Mouse (Mus musculus): Measurements from ENCODE around the gene Rpl37a. TPM values are rescaled to one million over a fixed set of nuclear protein-coding genes. Genes with fewer than 3 reads are reported as not detected.
A peak's percentile ranks its signal among the peaks of the same experiment; 100 is the strongest.

The Rpl37a gene
- polyA plus RNA-seq, 1 experiment from 2014 or later: 2,237 TPM

- WGBS: 1% methylated on average over 17 of the region's 17 CpGs
- H3K27me3 ChIP-seq (replicated peaks; ENCODE audit: insufficient read depth, low read length): no peaks in the 10 kb centered on the region
- H3K4me1 ChIP-seq (ENCODE audit: insufficient read depth, low read depth, low read length): no peaks in the 10 kb centered on the region
- peak overlapping the region; percentile 86 for H3K9ac ChIP-seq (replicated peaks; ENCODE audit: low read depth)
- H3K4me2 ChIP-seq (replicated peaks; ENCODE audit: low read depth, low read length): peak overlapping the region; percentile 61
- peak overlapping the region; percentile 91 for H3K27ac ChIP-seq (ENCODE audit: low read length)
- DNase-seq (ENCODE audit: low spot score) (peak; percentile 44), ATAC-seq (no peak; the same call in 1 of the 2 replicates)
- H3K9me3 ChIP-seq (ENCODE audit: low read length): no peaks in the 10 kb centered on the region
- peaks cover 5% of the 10 kb centered on the region; the same call in 1 of the 2 replicates for H3K36me3 ChIP-seq (ENCODE audit: insufficient read depth, low read length)
- H3K4me3 ChIP-seq (ENCODE audit: low read depth, low read length): peak overlapping the region; percentile 74
- TF ChIP-seq CTCF (IDR thresholded peaks at IDR 0.05) (no peak), EP300 (IDR thresholded peaks at IDR 0.05) (no peak)
These were observed 594 bp downstream of the Rpl37a start for GRCm38 (mm10) chr1:72711684-72712083.

GRCm38 (mm10) chr1:72714547-72714946 lies 3.5 kb downstream of the Rpl37a start:
- ATAC-seq (no peak), DNase-seq (ENCODE audit: low spot score) (no peak)
- H3K27me3 ChIP-seq (replicated peaks; ENCODE audit: insufficient read depth, low read length): no peaks in the 10 kb centered on the region
- H3K9me3 ChIP-seq (ENCODE audit: low read length): no peaks in the 10 kb centered on the region
- no peak for TF ChIP-seq CTCF (IDR thresholded peaks at IDR 0.05)
- TF ChIP-seq EP300 (IDR thresholded peaks at IDR 0.05): no peak
- H3K4me2 ChIP-seq (replicated peaks; ENCODE audit: low read depth, low read length): no peak overlapping the region
- no peaks in the 10 kb centered on the region for H3K4me1 ChIP-seq (ENCODE audit: insufficient read depth, low read depth, low read length)
- 57% methylated on average over 4 of the region's 4 CpGs for WGBS
- H3K9ac ChIP-seq (replicated peaks; ENCODE audit: low read depth): no peak overlapping the region
- H3K36me3 ChIP-seq (ENCODE audit: insufficient read depth, low read length): peaks cover 5% of the 10 kb centered on the region; the same call in 1 of the 2 replicates
- H3K4me3 ChIP-seq (ENCODE audit: low read depth, low read length): no peak overlapping the region
- no peak overlapping the region for H3K27ac ChIP-seq (ENCODE audit: low read length)

GRCm38 (mm10) chr1:72715065-72715464 lies 4.0 kb downstream of the Rpl37a start:
- Histone ChIP-seq H3K4me3 (ENCODE audit: low read depth, low read length) (no peak overlapping the region), H3K4me1 (ENCODE audit: insufficient read depth, low read depth, low read length) (no peaks in the 10 kb centered on the region), H3K4me2 (replicated peaks; ENCODE audit: low read depth, low read length) (no peak overlapping the region), H3K27me3 (replicated peaks; ENCODE audit: insufficient read depth, low read length) (no peaks in the 10 kb centered on the region), H3K36me3 (ENCODE audit: insufficient read depth, low read length) (peaks cover 5% of the 10 kb centered on the region; the same call in 1 of the 2 replicates), H3K9me3 (ENCODE audit: low read length) (no peaks in the 10 kb centered on the region), H3K9ac (replicated peaks; ENCODE audit: low read depth) (no peak overlapping the region), H3K27ac (ENCODE audit: low read length) (no peak overlapping the region)
- DNase-seq (ENCODE audit: low spot score) (no peak), ATAC-seq (no peak)
- TF ChIP-seq EP300 (IDR thresholded peaks at IDR 0.05): no peak
- no peak for TF ChIP-seq CTCF (IDR thresholded peaks at IDR 0.05)
- 90% methylated on average over 1 of the region's 1 CpGs for WGBS

- Histone ChIP-seq H3K9ac (replicated peaks; ENCODE audit: low read depth) (no peak overlapping the region), H3K4me1 (ENCODE audit: insufficient read depth, low read depth, low read length) (no peaks in the 10 kb centered on the region), H3K4me3 (ENCODE audit: low read depth, low read length) (no peak overlapping the region), H3K27ac (ENCODE audit: low read length) (no peak overlapping the region), H3K36me3 (ENCODE audit: insufficient read depth, low read length) (peaks cover 5% of the 10 kb centered on the region; the same call in 1 of the 2 replicates), H3K27me3 (replicated peaks; ENCODE audit: insufficient read depth, low read length) (no peaks in the 10 kb centered on the region), H3K9me3 (ENCODE audit: low read length) (no peaks in the 10 kb centered on the region), H3K4me2 (replicated peaks; ENCODE audit: low read depth, low read length) (no peak overlapping the region)
- TF ChIP-seq CTCF (IDR thresholded peaks at IDR 0.05) (no peak), EP300 (IDR thresholded peaks at IDR 0.05) (no peak)
- DNase-seq (ENCODE audit: low spot score) (no peak), ATAC-seq (no peak)
- WGBS: 52% methylated on average over 3 of the region's 3 CpGs
These were observed 4.7 kb downstream of the Rpl37a start for GRCm38 (mm10) chr1:72715593-72716361.

GRCm38 (mm10) chr1:72716421-72716820 lies 5.3 kb downstream of the Rpl37a start:
- Histone ChIP-seq H3K4me1 (ENCODE audit: insufficient read depth, low read depth, low read length) (no peaks in the 10 kb centered on the region), H3K27me3 (replicated peaks; ENCODE audit: insufficient read depth, low read length) (no peaks in the 10 kb centered on the region), H3K4me3 (ENCODE audit: low read depth, low read length) (no peak overlapping the region), H3K9ac (replicated peaks; ENCODE audit: low read depth) (no peak overlapping the region), H3K9me3 (ENCODE audit: low read length) (no peaks in the 10 kb centered on the region), H3K27ac (ENCODE audit: low read length) (no peak overlapping the region), H3K4me2 (replicated peaks; ENCODE audit: low read depth, low read length) (no peak overlapping the region), H3K36me3 (ENCODE audit: insufficient read depth, low read length) (peaks cover 5% of the 10 kb centered on the region; the same call in 1 of the 2 replicates)
- ATAC-seq: no peak
- 52% methylated on average over 2 of the region's 2 CpGs for WGBS
- no peak for DNase-seq (ENCODE audit: low spot score)
- TF ChIP-seq CTCF (IDR thresholded peaks at IDR 0.05) (no peak), EP300 (IDR thresholded peaks at IDR 0.05) (no peak)

- 6% methylated on average over 5 of the region's 5 CpGs for WGBS
- ATAC-seq (no peak), DNase-seq (ENCODE audit: low spot score) (peak; percentile 87)
- H3K9me3 ChIP-seq (ENCODE audit: low read length): no peaks in the 10 kb centered on the region
- H3K4me2 ChIP-seq (replicated peaks; ENCODE audit: low read depth, low read length): no peak overlapping the region
- no peak overlapping the region for H3K9ac ChIP-seq (replicated peaks; ENCODE audit: low read depth)
- peaks cover 5% of the 10 kb centered on the region; the same call in 1 of the 2 replicates for H3K36me3 ChIP-seq (ENCODE audit: insufficient read depth, low read length)
- no peaks in the 10 kb centered on the region for H3K4me1 ChIP-seq (ENCODE audit: insufficient read depth, low read depth, low read length)
- H3K4me3 ChIP-seq (ENCODE audit: low read depth, low read length): no peak overlapping the region
- TF ChIP-seq EP300 (IDR thresholded peaks at IDR 0.05) (no peak), CTCF (IDR thresholded peaks at IDR 0.05) (peak; percentile 97)
- H3K27ac ChIP-seq (ENCODE audit: low read length): no peak overlapping the region
- no peaks in the 10 kb centered on the region for H3K27me3 ChIP-seq (replicated peaks; ENCODE audit: insufficient read depth, low read length)
These were observed 5.8 kb downstream of the Rpl37a start for GRCm38 (mm10) chr1:72716926-72717325.

All from lung, postnatal 0 days (tissue).